Mouse (Mus musculus) regulatory T cell (primary cell): ENCODE measurements at regions not wholly inside any gene's neighbourhood (a gene's known extent, or its start where the extent isn't known, plus 50 kb on each side); places are given as distances from the start of the nearest gene placed in this dataset.

Experiments used
- in situ Hi-C: fragments of 300-600 bp; cut with MboI, MseI; formaldehyde crosslinking; loops from one replicate; pipeline ENCODE4 v1.15.1; 2025; ENCODE audit warnings: high pct_unique_total_duplicates

GRCm38 (mm10) chr17:13654606-13655005 is 105.7 kb upstream of the Afdn start:
- in situ Hi-C loops, result loop anchor here (5.0 to 10.0 kb wide), 3 partner anchors 62 to 1270 kb away; no protein-coding TSS in a partner anchor

DNA sequence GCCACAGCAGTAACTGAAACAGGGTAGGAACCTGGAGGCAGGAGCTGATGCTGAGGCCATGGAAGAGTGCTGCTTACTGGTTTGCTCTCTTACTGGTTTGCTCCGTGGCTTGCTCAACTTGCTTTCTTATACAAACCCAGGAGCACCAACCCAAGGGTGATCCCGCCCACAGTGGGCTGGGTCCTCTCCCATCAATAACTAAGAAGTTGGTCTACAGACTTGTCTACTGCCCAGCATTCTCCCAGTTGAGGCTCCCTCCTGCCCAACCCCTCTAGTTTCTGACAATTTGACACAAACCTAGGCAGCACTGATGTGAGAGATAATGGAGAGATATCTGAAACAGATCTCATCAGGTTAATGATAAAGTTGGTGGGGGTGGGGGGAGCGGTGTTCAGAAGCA is 104.3 kb upstream of the Afdn start:
- in situ Hi-C loops, result loop anchor here (5.0 to 10.0 kb wide), 2 partner anchors 174 to 1269 kb away; no protein-coding TSS in a partner anchor

GRCm38 (mm10) chr17:13656485-13657181 is 103.7 kb upstream of the Afdn start:
- in situ Hi-C loops, result loop anchor here (5.0 to 10.0 kb wide), 2 partner anchors 174 to 1268 kb away; no protein-coding TSS in a partner anchor

GRCm38 (mm10) chr17:13657182-13657562 is 103.2 kb upstream of the Afdn start:
- in situ Hi-C loops, result loop anchor here (5.0 to 10.0 kb wide), 2 partner anchors 175 to 1268 kb away; no protein-coding TSS in a partner anchor

DNA sequence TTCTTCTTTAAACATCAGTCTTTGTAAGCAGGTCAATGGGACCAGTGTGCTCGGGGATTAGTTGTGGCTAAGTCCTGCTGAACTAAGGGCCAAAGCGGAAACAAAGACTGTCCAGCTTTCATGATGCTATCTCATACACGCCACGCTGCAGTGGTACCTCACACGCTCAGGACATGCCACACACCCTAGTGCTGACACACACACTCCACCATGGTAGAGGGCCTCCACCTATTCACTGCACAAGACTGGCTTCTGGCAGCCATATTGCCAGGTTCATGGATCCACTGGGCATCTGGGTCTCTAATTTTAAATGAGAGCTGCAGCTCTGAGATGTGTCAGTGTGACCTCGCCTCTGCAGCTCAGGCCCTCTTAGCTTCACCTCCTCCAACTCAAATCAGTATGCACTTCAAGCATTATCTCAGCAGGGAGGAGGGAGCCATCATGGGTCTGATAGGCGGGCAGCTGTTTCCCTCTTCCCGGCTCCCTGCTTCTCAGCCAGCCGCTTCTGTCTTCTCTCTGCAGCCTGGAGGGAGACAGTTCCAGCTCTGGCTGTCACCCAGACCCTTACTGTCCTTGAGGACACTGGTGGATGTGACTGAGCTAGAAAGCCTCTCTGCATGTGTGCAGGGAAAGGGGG is 102.6 kb upstream of the Afdn start:
- in situ Hi-C loops, result loop anchor here (5.0 to 10.0 kb wide), 2 partner anchors 175 to 1267 kb away; no protein-coding TSS in a partner anchor

DNA sequence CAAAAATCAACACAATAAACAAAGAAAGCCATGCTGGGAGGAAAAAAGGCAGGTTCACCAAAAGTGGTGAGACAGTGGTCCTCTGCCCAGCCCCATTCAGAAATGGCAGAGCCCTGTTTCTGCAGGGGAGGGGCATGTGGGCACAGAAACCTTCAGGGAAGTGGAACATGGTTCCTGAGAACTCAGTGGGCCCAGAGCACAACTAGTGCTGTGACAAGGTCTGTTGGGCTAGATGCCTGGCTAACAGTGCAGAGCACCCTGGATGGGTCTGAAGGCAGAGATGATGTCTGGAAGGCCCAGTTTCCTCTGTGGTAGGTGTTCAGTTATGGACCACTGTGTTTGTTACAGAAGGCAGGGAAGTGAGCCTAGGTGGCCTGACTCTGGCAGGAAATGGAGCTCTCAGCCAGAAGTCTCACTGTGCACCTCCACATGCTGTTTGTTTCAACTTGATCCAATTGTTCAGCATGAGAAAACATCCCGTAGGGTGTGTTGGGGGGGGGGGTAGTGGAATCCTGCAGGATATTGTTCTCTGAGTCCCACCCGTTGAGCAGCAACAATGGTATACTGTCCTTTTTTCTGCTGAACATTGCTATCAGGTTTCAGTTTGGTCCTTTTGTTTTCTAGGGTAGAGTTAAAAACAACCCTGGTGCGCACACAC is 101.9 kb upstream of the Afdn start:
- in situ Hi-C loops, result loop anchor here (5.0 to 10.0 kb wide), 2 partner anchors 176 to 1266 kb away; no protein-coding TSS in a partner anchor

DNA sequence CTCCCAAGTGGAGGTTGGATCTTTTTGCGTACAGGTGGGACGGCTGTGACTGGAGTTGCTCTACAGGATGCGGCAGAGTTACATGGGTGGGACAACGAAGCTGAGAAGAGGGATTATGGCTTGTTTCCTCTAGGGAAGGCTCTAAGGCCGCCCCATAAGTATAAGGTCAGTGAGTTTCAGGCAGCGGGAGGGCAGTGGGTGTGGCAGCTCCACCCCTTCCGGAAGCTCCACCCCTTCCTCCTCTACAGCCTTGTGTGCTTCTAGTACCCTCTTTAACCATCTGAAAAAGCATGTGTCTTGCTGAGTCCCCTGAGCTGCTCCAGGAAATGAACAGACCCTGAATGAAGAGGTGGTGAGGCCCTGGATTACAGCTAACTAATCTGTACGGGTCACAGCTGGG is 101.2 kb upstream of the Afdn start:
- in situ Hi-C loops, result loop anchor here (5.0 to 10.0 kb wide), 2 partner anchors 177 to 1266 kb away; no protein-coding TSS in a partner anchor

- in situ Hi-C loops, result loop anchor here (5.0 to 10.0 kb wide), 2 partner anchors 178 to 1265 kb away; no protein-coding TSS in a partner anchor
Measured at GRCm38 (mm10) chr17:13659943-13660342, 100.4 kb upstream of the Afdn start.

DNA sequence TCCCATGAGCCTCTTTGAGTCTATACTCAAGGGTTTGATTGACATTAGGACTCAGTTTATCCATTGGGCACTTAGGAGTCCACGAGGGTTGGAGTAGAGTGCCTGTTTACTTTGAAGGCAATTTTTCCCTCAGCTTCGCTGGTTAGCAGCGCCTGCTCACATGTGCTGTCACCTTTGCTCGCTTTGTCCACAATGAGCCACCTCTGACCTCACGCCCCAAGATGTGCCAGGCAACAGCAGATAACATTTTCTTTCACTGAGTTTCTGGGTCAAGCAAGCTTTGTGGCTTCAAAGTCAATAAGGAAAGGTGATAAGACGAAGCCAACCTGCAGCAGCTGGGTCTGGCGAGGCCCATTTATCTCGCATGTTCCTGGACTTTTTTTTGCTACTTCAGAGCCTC is 99.3 kb upstream of the Afdn start:
- in situ Hi-C loops, result no loop called here

GRCm38 (mm10) chr17:13662152-13662551 is 98.2 kb upstream of the Afdn start:
- in situ Hi-C loops, result no loop called here
